Mouse (Mus musculus) G1E (cell line): ENCODE results near the gene Slc22a23.

Experiments
- CTCF ChIP-seq: IDR thresholded peaks from 2 replicates; pipeline ENCODE4 v1.5.1; 2012; ENCODE audit warnings: low read depth, low read length, inconsistent platforms, mixed read lengths
- GATA1 ChIP-seq: IDR thresholded peaks from 2 replicates; pipeline ENCODE4 v1.6.1; 2012; ENCODE audit warnings: borderline replicate concordance, low read length, inconsistent platforms, mixed read lengths
- GATA2 ChIP-seq: IDR thresholded peaks from 2 replicates; pipeline ENCODE4 v1.6.1; 2012; ENCODE audit warnings: low read depth, low read length, inconsistent platforms, borderline replicate concordance
- POLR2AphosphoS5 ChIP-seq: IDR thresholded peaks from 2 replicates; pipeline ENCODE4 v1.6.1; 2012; ENCODE audit warnings: low read depth, low read length, inconsistent platforms; ENCODE audit not compliant: insufficient replicate concordance

- TF ChIP-seq CTCF (no peak), POLR2AphosphoS5 (no peak), GATA2 (no peak), GATA1 (no peak)
Observed at GRCm38 (mm10) chr13:34129485-34130225, 215.3 kb downstream of the Slc22a23 start.
